Mouse (Mus musculus) midbrain, postnatal 0 days (tissue): ENCODE measurements around the gene Mrtfb. TPM values are rescaled to one million over a fixed set of nuclear protein-coding genes. Genes with fewer than 3 reads are reported as not detected.

Experiments
- ATAC-seq: fragments of 200-750 bp; cut with Nextera tagmentation; 2 replicates; pipeline ENCODE4 v1.8.0; 2017; ENCODE audit warnings: moderate number of reproducible peaks, mild to moderate bottlenecking, moderate TSS enrichment, moderate library complexity; ENCODE audit not compliant: low FRiP score
- DNase-seq: peaks from one replicate; pipeline ENCODE4 v3.0.0-alpha.2; 2015; ENCODE audit warnings: low spot score
- H3K27ac ChIP-seq: fragments of 300-500 bp; sonication (generic); 2 replicates; pipeline ENCODE4 v1.5.1; 2014; ENCODE audit warnings: low read depth, mild to moderate bottlenecking, low read length, mixed read lengths
- H3K27me3 ChIP-seq: fragments of 300-500 bp; sonication (generic); 2 replicates; pipeline ENCODE4 v1.6.1; 2014; ENCODE audit warnings: low read length, control low read depth, mixed read lengths; ENCODE audit not compliant: insufficient read depth
- H3K36me3 ChIP-seq: fragments of 300-500 bp; sonication (generic); 2 replicates; pipeline ENCODE4 v1.6.1; 2014; ENCODE audit warnings: low read length, control low read depth, mixed read lengths; ENCODE audit not compliant: insufficient read depth
- H3K4me1 ChIP-seq: fragments of 300-500 bp; sonication (generic); 2 replicates; pipeline ENCODE4 v1.6.1; 2014; ENCODE audit warnings: mild to moderate bottlenecking, control low read depth, antibody characterized with exemption, low read length, mixed read lengths; ENCODE audit not compliant: insufficient read depth
- H3K4me2 ChIP-seq: fragments of 300-500 bp; sonication (generic); 2 replicates; pipeline ENCODE4 v1.6.1; 2014; ENCODE audit warnings: low read depth, mild to moderate bottlenecking, low read length, mixed read lengths; ENCODE audit not compliant: poor library complexity, severe bottlenecking
- H3K4me3 ChIP-seq: fragments of 300-500 bp; sonication (generic); 2 replicates; pipeline ENCODE4 v1.5.1; 2014; ENCODE audit warnings: low read depth, mild to moderate bottlenecking, low read length, moderate library complexity
- H3K9ac ChIP-seq: fragments of 300-500 bp; sonication (generic); replicated peaks from 2 replicates; pipeline ENCODE4 v1.6.1; 2014; ENCODE audit warnings: mild to moderate bottlenecking, low read length, moderate library complexity, mixed read lengths; ENCODE audit not compliant: poor library complexity, severe bottlenecking
- H3K9me3 ChIP-seq: fragments of 300-500 bp; sonication (generic); 2 replicates; pipeline ENCODE4 v1.6.1; 2016; ENCODE audit warnings: low read length, control low read depth
- CTCF ChIP-seq: IDR thresholded peaks from 2 replicates; pipeline ENCODE4 v1.5.1; 2016; ENCODE audit warnings: antibody characterized with exemption, mild to moderate bottlenecking
- WGBS: fragments of 180-500 bp; shearing (Covaris S2); extraction: QIAGEN DNeasy Blood & Tissue Kit; methylation state at CpG from one replicate; pipeline ENCODE4 v1.1.7; 2014; 5-methylcytosine and 5-hydroxymethylcytosine counted together
- polyA plus RNA-seq: library from polyadenylated mRNA; unstranded; fragments of >200 nt; fragmentation: Nextera tagmentation; extraction: Ambion mirVana; gene quantifications from 2 replicates; pipeline ENCODE4 v1.2.1, GENCODE M21; 2015
- total RNA-seq: library from RNA; depleted of rRNA; stranded (reverse); fragments of >200 nt; gene quantifications from 2 replicates; pipeline ENCODE4 v1.2.3, GENCODE M21; 2014

Gene Mrtfb
- total and polyA plus RNA-seq, 2 experiments from 2014 or later = 13.8 to 24.1 TPM

- TF ChIP-seq CTCF = no peak
- no peaks in the 10 kb centered on the region for H3K9me3 ChIP-seq
- no peaks in the 10 kb centered on the region for H3K36me3 ChIP-seq
- H3K9ac ChIP-seq = no peak overlapping the region
- DNase-seq (no peak), ATAC-seq (no peak)
- H3K4me1 ChIP-seq = no peaks in the 10 kb centered on the region
- H3K27ac ChIP-seq = no peak overlapping the region
- H3K4me3 ChIP-seq = no peak overlapping the region
- no peaks in the 10 kb centered on the region for H3K27me3 ChIP-seq
- 84% methylated on average over 8 of the region's 8 CpGs for WGBS
- no peak overlapping the region for H3K4me2 ChIP-seq
These were observed 167.5 kb downstream of the Mrtfb start for GRCm38 (mm10) chr16:13423587-13424355.

- Histone ChIP-seq H3K27me3 (no peaks in the 10 kb centered on the region), H3K36me3 (no peaks in the 10 kb centered on the region), H3K9me3 (no peaks in the 10 kb centered on the region), H3K4me2 (no peak overlapping the region), H3K4me1 (no peaks in the 10 kb centered on the region), H3K4me3 (no peak overlapping the region), H3K27ac (no peak overlapping the region), H3K9ac (no peak overlapping the region)
- ATAC-seq (no peak), DNase-seq (no peak)
- 93% methylated on average over 6 of the region's 6 CpGs for WGBS
- TF ChIP-seq CTCF = no peak
These were observed 169.5 kb downstream of the Mrtfb start for GRCm38 (mm10) chr16:13425804-13426203.

GRCm38 (mm10) chr16:13426831-13427589, 170.7 kb downstream of the Mrtfb start:
- H3K27ac ChIP-seq = no peak overlapping the region
- no peak overlapping the region for H3K4me3 ChIP-seq
- H3K36me3 ChIP-seq = no peaks in the 10 kb centered on the region
- no peaks in the 10 kb centered on the region for H3K9me3 ChIP-seq
- ATAC-seq = no peak
- no peak overlapping the region for H3K9ac ChIP-seq
- no peak for TF ChIP-seq CTCF
- 86% methylated on average over 10 of the region's 10 CpGs for WGBS
- H3K27me3 ChIP-seq = no peaks in the 10 kb centered on the region
- H3K4me1 ChIP-seq = no peaks in the 10 kb centered on the region
- no peak for DNase-seq
- H3K4me2 ChIP-seq = no peak overlapping the region

GRCm38 (mm10) chr16:13428077-13428476, 171.8 kb downstream of the Mrtfb start:
- TF ChIP-seq CTCF = no peak
- Histone ChIP-seq H3K4me1 (no peaks in the 10 kb centered on the region), H3K9ac (no peak overlapping the region), H3K36me3 (no peaks in the 10 kb centered on the region), H3K9me3 (no peaks in the 10 kb centered on the region), H3K27ac (no peak overlapping the region), H3K27me3 (no peaks in the 10 kb centered on the region), H3K4me3 (no peak overlapping the region), H3K4me2 (no peak overlapping the region)
- 87% methylated on average over 5 of the region's 5 CpGs for WGBS
- ATAC-seq (no peak), DNase-seq (no peak)

GRCm38 (mm10) chr16:13428806-13429205, 172.5 kb downstream of the Mrtfb start:
- Histone ChIP-seq H3K9me3 (no peaks in the 10 kb centered on the region), H3K27me3 (no peaks in the 10 kb centered on the region), H3K9ac (no peak overlapping the region), H3K4me1 (no peaks in the 10 kb centered on the region), H3K36me3 (no peaks in the 10 kb centered on the region), H3K27ac (no peak overlapping the region), H3K4me3 (no peak overlapping the region), H3K4me2 (no peak overlapping the region)
- no peak for TF ChIP-seq CTCF
- WGBS = 86% methylated on average over 1 of the region's 1 CpGs
- ATAC-seq = no peak
- DNase-seq = no peak
